Mouse (Mus musculus): Measurements from ENCODE around the gene Snx1.

The Snx1 gene

DNA sequence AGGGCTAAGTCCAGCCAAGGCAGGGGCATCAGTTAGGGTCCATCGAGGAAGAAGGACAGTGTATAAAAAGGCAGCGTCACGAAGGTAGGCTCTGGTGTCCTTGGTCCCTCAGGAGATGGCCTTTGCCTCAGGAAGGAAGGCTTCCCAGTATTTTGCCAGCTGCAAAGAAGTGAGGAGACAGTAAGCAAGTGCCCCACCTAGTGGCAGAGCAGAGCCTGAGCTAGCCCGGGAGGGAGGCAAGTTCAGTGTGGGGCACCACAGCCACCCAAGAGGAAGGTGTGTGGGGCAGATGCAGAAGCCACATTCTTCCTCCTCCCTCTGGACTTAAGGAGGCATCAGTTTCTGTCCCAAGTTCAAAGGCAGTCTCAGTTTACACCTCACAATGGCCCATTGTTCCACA, 38.0 kb downstream of the Snx1 start:
- peak in 1 of 2 experiments; percentile 56 for DNase-seq (ENCODE audit: low spot score in 2 of 2)

DNA sequence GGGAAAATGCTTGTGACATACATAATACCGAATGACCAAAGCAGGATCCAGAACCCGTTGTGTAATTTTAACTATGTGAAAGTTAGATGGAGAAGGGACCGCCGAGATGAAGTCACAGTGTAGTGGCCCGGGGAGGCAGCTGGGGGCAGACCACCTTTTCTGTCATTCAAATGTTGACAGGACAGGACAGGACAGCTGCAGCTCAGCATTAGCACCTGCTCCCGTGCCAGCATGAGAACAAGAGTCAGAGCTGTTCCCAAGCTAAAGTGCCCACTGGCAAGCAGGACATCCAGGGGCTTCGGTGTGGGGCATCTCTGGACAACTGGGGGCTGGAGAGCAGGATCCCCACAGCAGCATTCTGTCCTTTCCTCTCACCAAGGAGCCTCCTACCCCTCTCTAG, 39.3 kb downstream of the Snx1 start:
- no peak for DNase-seq (ENCODE audit: low spot score in 2 of 2)

DNA sequence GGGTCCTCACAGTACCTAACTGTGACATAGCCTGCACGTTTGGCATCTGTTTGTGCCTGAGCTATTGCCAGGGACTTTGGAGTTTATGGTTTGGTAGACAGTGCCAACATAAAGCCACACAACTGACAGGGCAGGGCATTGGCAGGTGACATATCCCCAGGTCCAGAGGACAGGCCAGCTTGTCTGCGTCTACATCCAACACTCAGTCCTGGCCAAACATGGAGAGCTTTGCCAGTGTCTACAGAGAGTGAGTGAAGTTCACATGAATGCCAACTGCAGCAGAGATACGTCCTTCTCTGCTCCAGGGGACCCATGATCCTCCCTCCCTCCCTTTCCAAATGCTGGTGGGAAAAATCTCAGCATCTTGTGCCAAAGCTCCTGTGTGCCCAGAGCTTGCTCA, 42.2 kb downstream of the Snx1 start:
- DNase-seq (ENCODE audit: low spot score in 2 of 2): no peak

DNA sequence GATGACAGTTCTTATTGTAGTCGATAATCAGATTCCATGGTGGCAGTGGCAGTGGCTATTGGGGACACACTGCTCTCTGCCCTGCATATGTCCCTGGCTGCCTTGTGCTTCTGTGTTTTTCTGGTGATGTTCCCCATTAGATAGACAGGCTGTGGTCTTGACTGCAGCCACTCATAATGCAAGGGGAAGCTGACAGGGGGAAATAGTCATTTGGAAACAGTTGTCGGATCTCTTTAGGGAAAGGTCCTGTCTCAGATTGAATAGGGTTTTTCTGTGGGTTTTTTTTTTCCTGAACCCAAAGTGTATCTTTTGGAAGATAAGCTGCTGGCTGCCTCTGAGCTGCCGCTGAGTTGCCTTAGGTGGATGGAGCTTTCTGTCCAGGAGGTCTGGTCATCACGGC, 44.4 kb downstream of the Snx1 start:
- no peak for DNase-seq (ENCODE audit: low spot score in 2 of 2)

DNA sequence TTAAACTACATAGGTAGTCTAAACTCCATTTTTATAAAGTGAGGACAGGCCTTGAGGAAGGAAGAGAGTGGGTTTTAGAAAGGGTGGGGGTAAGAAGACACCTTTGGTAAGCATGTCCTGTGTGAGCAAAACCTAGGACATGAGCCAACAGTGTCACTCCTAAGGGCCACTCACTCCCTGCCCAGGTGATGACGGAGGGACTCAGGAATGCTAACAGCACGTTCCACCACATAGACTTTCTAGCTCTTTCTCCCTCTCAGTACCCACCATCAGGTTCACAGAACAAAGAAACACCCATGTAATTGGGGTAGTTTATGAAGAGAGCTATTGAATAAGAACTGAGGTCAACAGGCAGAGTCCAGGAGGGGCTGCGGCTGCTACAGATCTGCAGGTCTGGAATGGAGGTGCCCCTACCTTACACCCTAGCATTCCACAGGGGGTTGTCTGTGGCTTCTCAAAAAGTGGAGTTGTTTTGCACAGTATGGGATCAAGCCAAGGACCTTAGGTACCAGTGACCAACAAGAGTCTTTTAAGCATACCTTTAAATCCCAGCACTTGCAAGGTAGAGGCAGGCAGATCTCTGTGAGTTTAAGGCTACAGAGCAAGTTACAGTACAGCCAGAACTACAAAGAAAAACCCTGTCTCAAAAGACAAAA, 45.5 kb downstream of the Snx1 start:
- no peak for DNase-seq (ENCODE audit: low spot score in 2 of 2)

DNA sequence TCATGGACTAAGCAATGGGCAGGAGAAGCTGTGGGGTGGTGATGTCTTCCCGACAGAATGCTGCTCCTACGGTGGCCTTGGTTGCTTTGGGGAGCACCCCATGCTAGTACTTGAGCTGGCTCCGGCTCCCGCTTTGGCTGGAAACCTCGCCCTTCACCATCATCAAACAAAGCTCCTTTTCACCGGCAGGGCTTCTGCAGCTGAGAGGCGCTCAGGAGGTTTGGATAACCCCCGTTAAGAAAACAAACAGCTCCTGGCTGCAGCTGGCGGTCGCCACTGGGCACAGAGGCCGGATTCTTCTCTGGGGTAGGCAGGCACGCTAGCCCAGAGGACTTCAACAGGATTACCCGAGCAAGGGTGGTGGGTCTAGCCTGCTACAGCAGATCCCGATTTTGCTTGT, 47.9 kb downstream of the Snx1 start:
- no peak for DNase-seq (ENCODE audit: low spot score in 2 of 2)

DNA sequence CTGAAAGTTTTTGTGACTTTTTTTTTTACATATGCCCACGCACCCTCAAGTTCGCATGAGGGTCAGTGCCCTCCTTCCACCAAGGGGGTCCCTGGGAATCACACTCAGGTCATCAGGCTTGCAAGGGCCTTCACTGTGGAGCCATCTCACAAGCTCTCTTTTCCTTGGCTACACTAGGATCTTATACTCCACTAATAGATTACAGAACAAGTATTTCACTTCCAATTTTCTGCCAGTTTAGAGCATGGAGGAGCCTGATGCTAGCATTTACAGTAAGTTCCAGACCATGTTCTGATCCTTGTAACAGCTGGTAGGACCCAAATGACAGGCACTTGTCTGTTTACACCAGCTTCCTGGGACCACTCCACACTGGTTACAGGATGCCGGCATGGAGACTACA, 48.3 kb downstream of the Snx1 start:
- no peak for DNase-seq (ENCODE audit: low spot score in 2 of 2)

DNA sequence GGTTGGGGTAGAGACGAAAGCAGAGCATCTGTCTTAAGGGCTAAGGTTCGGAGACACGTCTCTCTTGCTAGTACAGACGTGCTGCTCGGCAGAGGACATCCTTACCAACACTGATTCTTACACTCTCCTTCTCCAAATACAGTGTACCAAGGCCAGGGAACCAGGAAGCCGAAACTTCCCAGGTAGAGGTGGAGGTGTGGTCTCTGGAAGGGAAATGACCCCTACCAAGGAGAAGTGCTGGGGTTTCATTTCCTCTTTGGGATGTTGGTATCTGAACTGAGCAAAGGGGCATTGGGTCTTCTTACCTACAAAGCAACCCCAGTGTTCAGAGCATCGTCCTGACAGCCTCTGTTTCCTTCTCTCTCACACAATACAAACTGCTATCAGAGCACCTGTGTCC, 53.6 kb downstream of the Snx1 start:
- no peak for DNase-seq (ENCODE audit: low spot score in 2 of 2)

DNA sequence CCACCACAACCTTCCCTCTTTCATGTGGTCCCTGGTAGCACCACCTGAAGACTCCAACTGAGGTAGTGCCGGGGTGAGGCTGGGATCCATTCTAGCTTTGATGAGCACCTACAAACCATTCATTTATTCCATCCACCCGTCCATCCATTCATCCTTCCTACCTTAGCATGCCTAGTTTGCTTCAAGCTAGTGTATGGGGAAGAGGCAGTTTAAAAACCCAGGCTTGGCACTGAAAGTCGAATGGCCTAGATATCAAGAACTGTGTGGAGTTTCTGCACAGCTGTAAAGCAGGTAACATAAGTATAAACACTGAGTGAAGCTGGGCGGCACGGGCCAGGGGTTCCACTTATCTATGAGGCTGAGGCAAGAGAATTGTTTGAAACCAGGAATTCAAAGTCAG, 56.2 kb downstream of the Snx1 start:
- DNase-seq (ENCODE audit: low spot score in 2 of 2): no peak

DNA sequence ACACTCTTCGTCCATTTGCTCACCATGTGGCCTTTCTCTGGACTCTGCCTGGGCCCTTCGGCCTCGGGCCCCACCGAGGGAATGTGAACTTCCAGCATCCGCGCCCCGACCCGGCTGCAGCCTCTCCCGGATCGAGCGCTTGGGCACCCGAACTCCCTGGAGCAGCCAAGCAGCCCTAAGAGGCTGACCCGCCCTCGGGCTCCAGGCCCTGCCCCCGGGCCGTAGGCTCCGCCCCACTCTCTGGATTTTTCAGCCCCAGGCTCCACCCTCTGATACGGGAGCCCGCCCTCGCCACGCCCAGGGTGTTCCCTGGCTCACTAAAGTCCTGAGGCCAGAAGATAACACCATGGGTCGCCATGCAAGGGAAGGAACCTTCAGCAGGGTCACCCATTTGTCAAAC, 56.8 kb downstream of the Snx1 start, which contains the start of gene Snx22:
Snx22 (minus strand) TSS at position 137 of the 400 bp plus-strand sequence.
- DNase-seq (ENCODE audit: low spot score in 2 of 2): peak in 1 of 2 experiments; percentile 75

DNA sequence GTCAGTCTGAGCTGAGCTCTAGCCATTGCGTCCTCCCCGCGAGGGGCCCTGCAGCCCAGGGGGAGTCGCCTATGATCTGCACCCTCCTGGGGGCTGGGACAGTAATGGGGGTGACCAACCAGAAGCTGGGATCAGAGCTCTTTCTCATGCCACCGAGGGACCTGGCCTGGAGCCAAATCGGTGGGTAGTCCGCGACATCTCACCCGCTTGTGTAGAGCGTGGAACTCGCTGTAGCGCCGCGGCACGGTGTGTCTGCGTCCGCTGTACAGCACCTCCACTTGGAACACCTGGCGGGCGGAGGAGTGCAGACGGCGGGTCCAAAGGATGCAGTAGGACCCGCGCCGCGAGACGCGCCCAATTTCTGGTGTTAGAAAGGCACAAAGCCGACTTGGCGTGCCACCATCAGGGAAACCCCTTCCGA, 57.4 kb downstream of the Snx1 start:
- DNase-seq (ENCODE audit: low spot score in 2 of 2): no peak

DNA sequence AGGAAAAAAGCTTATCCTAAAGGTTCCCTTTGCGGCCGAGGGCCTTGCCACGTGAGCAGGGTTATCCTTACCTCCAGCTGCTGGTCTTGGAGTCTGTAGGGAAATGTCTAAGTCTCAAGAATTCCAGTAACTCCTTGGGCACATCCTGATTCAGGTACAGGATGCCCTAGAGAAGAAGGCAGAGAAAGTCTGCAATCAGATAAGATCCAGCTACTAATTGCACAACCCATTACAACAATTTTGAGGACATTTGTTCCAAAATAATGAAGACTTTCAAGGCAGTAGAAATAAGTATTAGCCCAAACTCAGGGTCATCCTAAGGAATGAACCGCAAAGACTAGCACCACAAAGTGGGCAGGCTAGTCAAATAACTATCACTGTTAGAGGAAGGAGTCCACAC, 58.3 kb downstream of the Snx1 start:
- DNase-seq (ENCODE audit: low spot score in 2 of 2): no peak

DNA sequence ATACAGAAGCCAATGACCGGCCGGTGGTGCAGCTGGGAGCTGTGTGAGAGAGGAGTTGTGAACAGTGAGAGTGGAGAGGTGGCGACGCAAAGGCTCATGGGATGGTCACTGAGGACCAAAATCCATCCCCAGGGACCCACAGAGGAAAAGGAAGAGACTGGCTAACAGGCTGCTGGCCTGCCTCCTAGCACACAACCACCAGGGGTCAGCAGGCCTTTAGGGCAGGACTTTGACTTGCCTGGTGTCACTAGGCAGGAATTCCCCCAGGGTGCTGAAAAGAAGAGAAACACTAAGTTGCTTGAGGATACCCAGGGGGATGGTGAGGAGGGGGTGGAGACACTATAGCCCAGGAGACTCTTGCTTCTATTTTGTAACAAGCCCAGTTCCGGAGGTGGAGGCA, 58.8 kb downstream of the Snx1 start:
- no peak for DNase-seq (ENCODE audit: low spot score in 2 of 2)

DNA sequence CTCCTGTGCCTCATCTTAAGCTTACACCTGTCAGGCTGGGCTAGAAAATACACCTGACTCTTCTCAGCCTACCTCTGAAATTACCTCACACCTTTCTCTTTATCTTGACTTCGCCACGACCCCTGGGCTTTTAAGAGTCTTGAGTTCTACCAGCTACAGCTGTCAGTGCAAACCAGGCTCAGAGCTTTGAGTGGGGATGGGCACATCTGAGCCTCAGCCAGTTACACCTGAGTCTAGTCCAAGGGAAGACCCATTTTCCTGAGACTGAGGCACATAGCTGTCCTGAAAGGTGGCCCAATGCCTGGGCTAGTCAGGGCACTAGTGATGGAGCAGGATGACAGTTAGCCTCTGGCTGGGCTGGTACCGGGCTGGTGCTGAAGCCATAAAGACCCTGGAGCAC, 59.6 kb downstream of the Snx1 start:
- DNase-seq (ENCODE audit: low spot score in 2 of 2): no peak

DNA sequence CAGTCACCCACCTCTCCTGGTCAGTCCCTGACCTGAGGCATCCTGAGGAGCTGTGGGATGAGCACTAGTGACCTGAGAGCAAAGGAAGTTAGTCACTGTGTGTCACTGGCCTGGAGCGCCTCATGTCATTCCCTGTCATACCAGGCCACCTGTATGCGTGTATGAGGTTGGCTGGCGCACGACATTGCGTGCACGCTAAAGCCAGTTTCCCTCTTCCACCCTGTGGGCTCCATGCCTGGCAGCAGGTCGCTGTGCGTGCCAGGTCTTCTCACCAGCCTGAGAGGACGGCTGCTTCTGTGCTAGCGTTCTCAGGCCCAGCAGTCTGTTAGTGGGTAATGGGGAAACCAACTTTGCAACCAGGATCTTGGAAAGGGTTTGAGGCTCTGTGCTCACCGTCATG, 62.1 kb downstream of the Snx1 start:
- DNase-seq (ENCODE audit: low spot score in 2 of 2): no peak

DNA sequence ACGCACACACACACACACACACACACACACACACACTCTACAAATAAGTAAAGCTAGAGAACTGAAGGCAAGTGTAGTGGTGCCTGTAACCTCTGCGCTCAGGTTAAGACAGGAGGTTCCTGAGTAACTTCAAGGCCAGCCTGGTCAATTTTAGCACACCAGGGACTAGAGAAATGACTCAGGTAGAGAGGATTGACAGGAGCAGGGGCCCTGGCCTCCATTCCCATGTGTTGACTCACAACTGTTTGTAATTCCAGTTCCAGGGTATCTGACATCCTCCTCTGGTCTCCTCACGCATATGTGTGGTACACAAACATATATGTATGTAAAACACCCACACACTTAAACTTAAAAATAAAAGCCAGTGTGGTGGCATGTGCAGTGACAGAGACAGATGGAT, 62.9 kb downstream of the Snx1 start:
- no peak for DNase-seq (ENCODE audit: low spot score in 2 of 2)

DNA sequence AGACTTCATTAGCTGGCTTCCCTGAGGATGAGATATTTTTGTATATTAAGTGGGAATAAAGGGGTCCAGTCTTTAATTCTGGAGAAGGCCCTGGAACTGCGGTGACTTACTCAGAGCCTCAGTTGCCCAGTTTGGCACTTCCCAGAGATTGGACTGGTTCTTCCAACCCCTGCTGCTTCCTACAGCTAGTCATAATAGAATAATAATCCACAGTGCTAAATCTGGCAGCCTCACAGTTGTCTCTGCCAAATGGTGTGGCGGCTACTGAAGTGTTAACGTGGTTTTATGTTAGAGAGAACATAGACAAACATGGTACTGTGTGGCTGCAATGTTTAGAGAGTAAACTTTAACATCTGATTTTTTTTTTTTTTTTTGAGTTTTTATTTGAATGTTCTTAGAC, 64.7 kb downstream of the Snx1 start:
- DNase-seq (ENCODE audit: low spot score in 2 of 2): no peak

DNA sequence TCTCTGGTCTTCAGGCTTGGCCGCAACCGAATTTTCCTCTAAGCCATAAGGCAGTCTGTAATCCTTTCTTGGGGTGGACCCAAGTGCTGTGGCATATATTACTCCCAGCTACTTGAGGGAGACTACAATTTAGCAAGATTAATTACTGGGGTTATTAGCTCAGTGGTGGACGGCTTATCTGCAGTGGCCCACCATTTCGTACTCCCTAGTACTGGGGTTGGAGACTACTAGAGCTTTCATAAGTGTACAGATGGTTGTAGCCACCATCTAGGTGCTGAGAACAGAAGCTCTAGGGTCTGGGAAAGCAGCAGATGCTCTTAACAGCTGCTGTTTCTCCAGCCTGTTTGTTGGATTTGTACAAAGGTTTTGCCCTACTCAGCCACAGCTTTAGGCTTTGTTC, 65.4 kb downstream of the Snx1 start:
- no peak for DNase-seq (ENCODE audit: low spot score in 2 of 2)

DNA sequence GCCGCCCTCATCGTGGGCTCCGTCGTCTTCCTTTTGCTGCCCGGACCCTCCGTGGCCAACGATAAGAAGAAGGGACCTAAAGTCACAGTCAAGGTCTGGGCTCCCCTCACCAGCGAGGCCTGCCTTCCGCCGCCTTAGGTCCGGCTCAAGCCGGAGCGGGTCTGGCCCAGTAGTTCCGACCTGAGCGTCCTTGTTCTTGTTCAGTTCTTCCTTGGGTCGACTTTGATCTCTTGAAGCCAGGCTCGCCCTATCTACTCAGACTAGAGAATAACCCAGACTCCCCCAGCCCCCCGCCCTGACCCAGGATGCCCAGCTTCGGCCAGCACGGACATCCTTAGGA, 66.1 kb downstream of the Snx1 start:
- DNase-seq (ENCODE audit: low spot score in 2 of 2): no peak

DNA sequence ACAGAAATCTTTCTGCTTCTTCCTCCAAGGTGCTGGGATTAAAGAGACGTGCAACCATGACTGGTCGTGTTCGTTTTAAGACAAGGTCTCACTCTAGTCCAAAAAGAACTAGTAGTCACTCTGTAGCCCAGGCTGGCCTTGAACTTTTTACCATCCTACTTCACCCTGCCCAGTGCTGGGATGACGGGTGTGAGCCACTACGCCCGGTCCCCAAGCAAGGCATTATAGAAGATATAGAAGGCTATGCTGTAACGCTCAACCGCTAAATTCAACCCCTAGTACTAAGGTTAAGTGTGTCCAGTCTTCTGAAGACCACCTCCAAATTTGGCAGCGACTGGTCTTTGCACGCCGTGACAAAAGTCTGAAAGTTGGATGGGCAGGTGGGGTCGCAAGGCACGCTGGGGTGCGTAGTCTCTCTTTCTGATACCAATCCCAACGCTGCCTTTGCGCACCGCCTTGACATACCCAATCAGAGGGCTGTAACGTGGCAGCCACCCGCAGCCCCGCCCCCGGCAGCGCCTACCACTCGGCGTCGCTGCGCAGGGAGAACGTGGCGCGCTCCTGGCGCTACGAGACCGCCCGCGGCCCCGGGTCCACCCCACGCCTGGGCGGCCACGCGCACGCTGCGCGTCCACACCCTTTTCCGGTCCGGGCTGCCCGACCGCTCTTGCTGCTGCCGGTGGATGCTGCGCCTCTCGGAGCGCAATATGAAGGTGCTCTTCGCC, 66.6 kb downstream of the Snx1 start, which contains the start of gene Ppib:
Ppib (plus strand) TSS at position 640 of the 725 bp plus-strand sequence.
- DNase-seq (ENCODE audit: low spot score in 2 of 2): peak; percentile 94 to 99

DNA sequence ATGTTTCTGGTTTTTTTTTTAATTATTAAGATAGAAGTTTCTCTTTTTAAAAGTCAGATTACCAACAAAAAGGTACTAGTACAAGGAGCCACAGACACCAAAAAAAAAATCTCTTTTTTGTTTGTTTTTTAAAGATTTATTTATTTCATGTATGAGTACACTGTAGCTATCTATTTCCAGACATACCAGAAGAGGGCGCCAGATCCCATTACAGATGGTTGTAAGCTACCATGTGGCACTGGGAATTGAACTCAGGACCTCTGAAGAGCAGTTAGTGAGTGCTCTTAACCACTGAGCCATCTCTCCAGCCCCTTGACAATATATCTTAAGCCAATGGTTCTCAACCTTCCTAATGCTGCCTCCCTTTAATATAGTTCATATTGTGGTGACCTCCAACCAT, 72.8 kb downstream of the Snx1 start:
- DNase-seq (ENCODE audit: low spot score in 2 of 2): no peak

DNA sequence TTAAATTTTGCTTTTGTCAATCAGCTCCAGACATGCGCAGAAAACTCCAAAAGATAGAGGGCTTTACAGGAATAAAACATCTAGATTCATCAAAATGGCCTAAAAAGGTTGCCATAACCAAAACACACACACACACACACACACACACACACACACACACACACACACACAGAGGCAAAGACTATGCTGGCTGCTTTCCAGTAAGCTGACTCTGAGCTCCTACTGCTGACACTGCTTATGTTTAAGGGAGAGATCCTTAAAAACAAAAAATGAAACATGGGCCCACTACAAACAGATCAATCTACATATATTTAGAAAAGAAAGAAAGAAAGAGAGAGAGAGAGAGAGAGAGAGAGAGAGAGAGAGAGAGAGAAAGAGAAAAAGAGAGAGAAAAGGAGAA, 73.7 kb downstream of the Snx1 start:
- no peak for DNase-seq (ENCODE audit: low spot score in 2 of 2)

DNA sequence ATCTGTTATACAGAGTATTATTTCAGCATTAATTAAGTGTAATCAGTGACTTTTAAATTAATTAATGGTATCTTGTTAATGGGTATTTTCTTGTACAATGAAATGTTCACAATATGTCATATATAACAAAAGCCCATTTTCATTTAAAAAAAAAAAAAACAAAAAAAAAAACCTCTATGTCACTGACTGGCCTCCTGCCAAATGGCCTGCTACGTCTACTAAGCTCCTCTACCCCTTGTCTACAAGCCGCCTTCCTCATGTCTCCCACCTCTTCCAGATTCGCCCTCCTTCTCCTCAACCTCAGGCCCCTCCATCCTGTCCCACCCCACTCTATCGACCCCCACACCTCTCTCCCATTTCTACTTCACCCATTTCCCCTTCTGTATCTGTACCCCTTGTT, 74.9 kb downstream of the Snx1 start:
- no peak for DNase-seq (ENCODE audit: low spot score in 2 of 2)
